Mouse (Mus musculus) liver, embryonic 12.5 days (tissue): ENCODE data around the gene Vamp2. TPM values are rescaled to one million over a fixed set of nuclear protein-coding genes. Genes with fewer than 3 reads are reported as not detected.

Experiments used
- ATAC-seq: fragments of 200-750 bp; cut with Nextera tagmentation; 2 replicates; pipeline ENCODE4 v1.8.0; 2017; ENCODE audit warnings: moderate number of reproducible peaks, mild to moderate bottlenecking, moderate library complexity
- H3K27ac ChIP-seq: fragments of 300-500 bp; sonication (generic); 2 replicates; pipeline ENCODE4 v1.5.1; 2016; ENCODE audit warnings: mild to moderate bottlenecking
- H3K27me3 ChIP-seq: fragments of 300-500 bp; sonication (generic); replicated peaks from 2 replicates; pipeline ENCODE4 v1.6.1; 2016; ENCODE audit warnings: mild to moderate bottlenecking, moderate library complexity
- H3K36me3 ChIP-seq: fragments of 300-500 bp; sonication (generic); 2 replicates; pipeline ENCODE4 v1.6.1; 2016; ENCODE audit warnings: mild to moderate bottlenecking, moderate library complexity
- H3K4me1 ChIP-seq: fragments of 300-500 bp; sonication (generic); 2 replicates; pipeline ENCODE4 v1.6.1; 2016
- H3K4me2 ChIP-seq: fragments of 300-500 bp; sonication (generic); 2 replicates; pipeline ENCODE4 v1.6.1; 2016; ENCODE audit warnings: mild to moderate bottlenecking, moderate library complexity
- H3K4me3 ChIP-seq: fragments of 300-500 bp; sonication (generic); 2 replicates; pipeline ENCODE4 v1.5.1; 2016; ENCODE audit warnings: mild to moderate bottlenecking, moderate library complexity
- H3K9ac ChIP-seq: fragments of 300-500 bp; sonication (generic); 2 replicates; pipeline ENCODE4 v1.6.1; 2016; ENCODE audit warnings: mild to moderate bottlenecking, moderate library complexity
- H3K9me3 ChIP-seq: fragments of 300-500 bp; sonication (generic); replicated peaks from 2 replicates; pipeline ENCODE4 v1.6.1; 2016; ENCODE audit warnings: mild to moderate bottlenecking, moderate library complexity
- WGBS: fragments of 180-500 bp; shearing (Covaris S2); methylation state at CpG from one replicate; pipeline ENCODE4 v1.1.7; 2016; ENCODE audit not compliant: insufficient replicate concordance; 5-methylcytosine and 5-hydroxymethylcytosine counted together
- polyA plus RNA-seq: library from polyadenylated mRNA; unstranded; fragments of >200 nt; fragmentation: Nextera tagmentation; extraction: Ambion mirVana; gene quantifications from 2 replicates; pipeline ENCODE4 v1.2.1, GENCODE M21; 2016

The Vamp2 gene
- polyA plus RNA-seq, 1 experiment from 2014 or later: 26.3 TPM

GRCm38 (mm10) chr11:69096987-69097900, 9.0 kb downstream of the Vamp2 start:
- H3K9me3 ChIP-seq: no peaks in the 10 kb centered on the region
- H3K36me3 ChIP-seq: peaks cover 23% of the 10 kb centered on the region
- H3K4me2 ChIP-seq: peak overlapping the region; percentile 89
- H3K4me3 ChIP-seq: peak overlapping the region; percentile 64
- ATAC-seq: peak; percentile 27
- H3K27me3 ChIP-seq: no peaks in the 10 kb centered on the region
- 2% methylated on average over 29 of the region's 29 CpGs for WGBS
- peak overlapping the region; percentile 61 for H3K9ac ChIP-seq
- peaks cover 78% of the 10 kb centered on the region for H3K4me1 ChIP-seq
- H3K27ac ChIP-seq: peak overlapping the region; percentile 91

DNA sequence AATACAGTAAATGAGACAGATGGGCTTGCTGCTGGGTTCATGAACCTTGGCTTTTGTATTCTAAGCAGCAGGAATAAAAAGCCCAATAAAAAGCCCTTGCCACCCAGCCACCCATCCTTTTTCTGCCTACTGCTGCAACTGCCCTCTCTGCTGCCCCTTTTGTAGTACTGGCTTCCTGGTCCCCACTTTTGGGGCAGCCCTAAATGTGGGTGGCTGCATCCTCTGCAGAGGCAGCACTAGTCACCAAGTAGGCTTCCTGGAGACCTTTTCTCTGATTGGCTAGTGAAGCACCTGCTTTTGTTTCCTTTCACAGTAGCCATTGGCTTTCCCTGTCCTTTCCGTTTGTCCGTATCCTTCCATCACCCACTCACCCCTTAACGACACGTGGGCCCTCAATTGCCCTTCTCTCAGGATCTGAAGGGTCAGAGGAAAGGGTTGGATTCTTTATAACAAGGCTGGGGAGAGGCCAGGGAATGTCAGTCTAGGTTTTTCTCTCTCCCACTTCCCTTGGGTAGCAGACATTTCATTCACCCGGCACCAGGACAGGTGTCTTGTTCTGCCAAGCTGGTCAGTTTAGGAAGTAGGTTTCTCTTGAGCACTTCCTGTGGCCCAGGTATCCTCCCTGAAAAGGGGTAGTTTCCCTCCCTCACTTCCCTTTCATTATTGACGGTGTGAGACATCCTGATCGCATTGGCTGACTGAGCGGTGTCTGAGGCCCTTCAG, 9.9 kb downstream of the Vamp2 start:
- Histone ChIP-seq H3K9ac (peak overlapping the region; percentile 61), H3K9me3 (no peaks in the 10 kb centered on the region), H3K4me1 (peaks cover 73% of the 10 kb centered on the region), H3K27ac (peak overlapping the region; percentile 91), H3K27me3 (no peaks in the 10 kb centered on the region), H3K4me3 (peak overlapping the region; percentile 64), H3K4me2 (peak overlapping the region; percentile 89), H3K36me3 (peaks cover 28% of the 10 kb centered on the region)
- 27% methylated on average over 8 of the region's 8 CpGs for WGBS
- no peak for ATAC-seq

DNA sequence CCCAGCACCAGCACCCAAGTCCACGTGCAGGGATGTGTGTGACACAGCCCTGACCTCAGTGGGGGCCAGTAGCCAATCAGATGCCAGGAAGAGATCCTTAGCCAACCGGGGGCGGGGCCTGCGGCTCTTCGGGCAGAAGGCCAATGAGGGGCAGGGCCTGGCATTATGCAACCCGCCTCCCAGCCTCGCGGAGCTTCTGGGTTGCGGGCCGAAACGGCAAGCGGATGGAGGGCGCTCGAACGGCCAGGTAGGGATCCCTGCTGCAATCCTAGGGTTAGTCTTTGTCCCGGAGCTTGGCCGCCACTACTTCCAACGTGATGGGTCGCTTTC, 10.4 kb downstream of the Vamp2 start:
- Histone ChIP-seq H3K9ac (peak overlapping the region; percentile 77), H3K27ac (peak overlapping the region; percentile 91), H3K4me2 (peak overlapping the region; percentile 89), H3K9me3 (no peaks in the 10 kb centered on the region), H3K27me3 (no peaks in the 10 kb centered on the region), H3K36me3 (peaks cover 33% of the 10 kb centered on the region), H3K4me3 (peak overlapping the region; percentile 64), H3K4me1 (peaks cover 71% of the 10 kb centered on the region)
- under 1% methylated on average over 19 of the region's 19 CpGs for WGBS
- ATAC-seq: peak; percentile 57

- WGBS: under 1% methylated on average over 22 of the region's 22 CpGs
- no peak for ATAC-seq
- peaks cover 65% of the 10 kb centered on the region for H3K4me1 ChIP-seq
Measured at GRCm38 (mm10) chr11:69099177-69099914, 11.1 kb downstream of the Vamp2 start.

GRCm38 (mm10) chr11:69099915-69100345, 11.6 kb downstream of the Vamp2 start:
- peaks cover 61% of the 10 kb centered on the region for H3K4me1 ChIP-seq

More at GRCm38 (mm10) chr11:69099177-69099914, 11.1 kb downstream of the Vamp2 start:
- no peaks in the 10 kb centered on the region for H3K9me3 ChIP-seq
- peak overlapping the region; percentile 77 for H3K9ac ChIP-seq
- H3K4me3 ChIP-seq: peak overlapping the region; percentile 64
- H3K27me3 ChIP-seq: no peaks in the 10 kb centered on the region
- H3K27ac ChIP-seq: peak overlapping the region; percentile 91
- H3K4me2 ChIP-seq: peak overlapping the region; percentile 89
- peaks cover 39% of the 10 kb centered on the region for H3K36me3 ChIP-seq

GRCm38 (mm10) chr11:69100639-69101360, 12.5 kb downstream of the Vamp2 start:
- Histone ChIP-seq H3K4me3 (peak overlapping the region; percentile 64), H3K27me3 (no peaks in the 10 kb centered on the region), H3K4me1 (peaks cover 54% of the 10 kb centered on the region), H3K36me3 (peaks cover 54% of the 10 kb centered on the region), H3K4me2 (peak overlapping the region; percentile 89), H3K27ac (peak overlapping the region; percentile 91; the same call in 1 of the 2 replicates), H3K9me3 (no peaks in the 10 kb centered on the region), H3K9ac (peak overlapping the region; percentile 77)
- no peak for ATAC-seq
- 77% methylated on average over 20 of the region's 20 CpGs for WGBS

More at GRCm38 (mm10) chr11:69099915-69100345, 11.6 kb downstream of the Vamp2 start:
- ATAC-seq: peak; percentile 41
- WGBS: 2% methylated on average over 23 of the region's 23 CpGs
- peak overlapping the region; percentile 64 for H3K4me3 ChIP-seq
- peaks cover 45% of the 10 kb centered on the region for H3K36me3 ChIP-seq
- H3K27me3 ChIP-seq: no peaks in the 10 kb centered on the region
- peak overlapping the region; percentile 89 for H3K4me2 ChIP-seq
- peak overlapping the region; percentile 77 for H3K9ac ChIP-seq
- peak overlapping the region; percentile 91 for H3K27ac ChIP-seq
- no peaks in the 10 kb centered on the region for H3K9me3 ChIP-seq

DNA sequence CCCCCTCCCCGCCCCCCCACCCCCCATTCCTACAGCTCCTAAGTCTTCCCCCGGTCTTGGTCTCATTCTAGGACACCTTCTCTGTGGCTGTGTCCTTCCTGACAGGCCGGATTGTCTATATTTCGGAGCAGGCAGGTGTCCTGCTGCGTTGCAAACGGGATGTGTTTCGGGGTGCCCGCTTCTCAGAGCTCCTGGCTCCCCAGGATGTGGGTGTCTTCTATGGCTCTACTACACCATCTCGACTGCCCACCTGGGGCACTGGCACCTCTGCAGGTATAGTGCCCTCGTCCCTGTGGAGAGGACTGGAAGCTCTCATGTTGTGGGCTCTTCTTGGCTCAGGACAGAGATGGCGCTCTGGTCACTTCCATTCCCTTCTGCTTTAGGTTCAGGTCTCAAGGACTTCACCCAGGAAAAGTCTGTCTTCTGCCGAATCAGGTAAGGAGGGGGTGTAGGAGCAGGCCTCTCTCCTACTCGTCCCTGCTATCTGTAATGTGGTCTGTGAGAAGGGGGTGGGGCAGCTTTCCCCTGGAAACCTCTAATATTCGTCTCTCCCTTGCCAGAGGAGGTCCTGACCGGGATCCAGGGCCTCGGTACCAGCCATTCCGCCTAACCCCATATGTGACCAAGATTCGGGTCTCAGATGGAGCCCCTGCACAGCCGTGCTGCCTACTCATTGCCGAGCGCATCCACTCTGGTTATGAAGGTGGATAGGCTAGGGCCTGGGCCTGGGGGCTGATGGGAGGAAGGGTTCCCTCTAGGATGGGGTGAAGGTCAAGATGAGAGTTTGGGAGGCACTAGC, 13.5 kb downstream of the Vamp2 start:
- Histone ChIP-seq H3K9ac (no peak overlapping the region), H3K4me1 (peaks cover 44% of the 10 kb centered on the region), H3K4me2 (no peak overlapping the region), H3K4me3 (no peak overlapping the region), H3K9me3 (no peaks in the 10 kb centered on the region), H3K27ac (no peak overlapping the region), H3K36me3 (peaks cover 64% of the 10 kb centered on the region), H3K27me3 (no peaks in the 10 kb centered on the region)
- WGBS: 75% methylated on average over 21 of the region's 21 CpGs
- no peak for ATAC-seq

- ATAC-seq: no peak
- Histone ChIP-seq H3K4me2 (no peak overlapping the region), H3K27ac (no peak overlapping the region), H3K36me3 (peaks cover 69% of the 10 kb centered on the region), H3K4me1 (peaks cover 38% of the 10 kb centered on the region), H3K4me3 (no peak overlapping the region), H3K9me3 (no peaks in the 10 kb centered on the region), H3K27me3 (no peaks in the 10 kb centered on the region), H3K9ac (no peak overlapping the region)
- WGBS: 94% methylated on average over 7 of the region's 7 CpGs
Measured at GRCm38 (mm10) chr11:69102403-69102725, 14.1 kb downstream of the Vamp2 start.

DNA sequence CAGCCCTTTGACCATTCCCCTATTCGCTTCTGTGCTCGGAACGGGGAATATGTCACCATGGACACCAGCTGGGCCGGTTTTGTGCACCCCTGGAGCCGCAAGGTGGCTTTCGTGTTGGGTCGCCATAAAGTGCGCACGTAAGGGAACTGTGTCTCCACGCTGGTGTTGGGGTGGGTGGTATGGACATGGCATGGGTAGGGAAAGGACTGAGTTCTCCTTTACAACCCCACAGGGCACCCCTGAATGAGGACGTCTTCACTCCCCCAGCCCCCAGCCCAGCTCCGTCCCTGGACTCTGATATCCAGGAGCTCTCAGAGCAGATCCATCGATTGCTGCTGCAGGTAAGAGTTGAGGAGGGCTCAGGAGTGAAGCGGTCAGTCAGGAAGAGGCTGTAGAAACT, 14.8 kb downstream of the Vamp2 start:
- Histone ChIP-seq H3K27me3 (no peaks in the 10 kb centered on the region), H3K9me3 (no peaks in the 10 kb centered on the region), H3K36me3 (peaks cover 77% of the 10 kb centered on the region), H3K9ac (no peak overlapping the region), H3K4me3 (no peak overlapping the region), H3K4me1 (peaks cover 31% of the 10 kb centered on the region), H3K4me2 (no peak overlapping the region), H3K27ac (no peak overlapping the region)
- 87% methylated on average over 14 of the region's 14 CpGs for WGBS
- no peak for ATAC-seq

GRCm38 (mm10) chr11:69103531-69104435, 15.5 kb downstream of the Vamp2 start:
- peaks cover 83% of the 10 kb centered on the region for H3K36me3 ChIP-seq
- H3K4me2 ChIP-seq: no peak overlapping the region
- peaks cover 24% of the 10 kb centered on the region for H3K4me1 ChIP-seq
- no peak overlapping the region for H3K9ac ChIP-seq
- no peak for ATAC-seq
- H3K4me3 ChIP-seq: no peak overlapping the region
- H3K27ac ChIP-seq: no peak overlapping the region
- H3K27me3 ChIP-seq: no peaks in the 10 kb centered on the region
- WGBS: 78% methylated on average over 15 of the region's 15 CpGs
- H3K9me3 ChIP-seq: no peaks in the 10 kb centered on the region
